Mouse (Mus musculus) neural tube, embryonic 11.5 days (tissue): ENCODE measurements around the gene Apex1. TPM values are rescaled to one million over a fixed set of nuclear protein-coding genes. Genes with fewer than 3 reads are reported as not detected.
"Not testable (repeated sequence)": the region's sequence is repeated elsewhere in the genome, so short reads cannot be mapped to it uniquely, and the experiment has no call there.

Experiments used
- ATAC-seq: fragments of 200-750 bp; cut with Nextera tagmentation; 2 replicates; pipeline ENCODE4 v1.8.0; 2017; ENCODE audit warnings: moderate number of reproducible peaks, mild to moderate bottlenecking, moderate TSS enrichment, moderate library complexity; ENCODE audit not compliant: insufficient read depth, low FRiP score, low TSS enrichment
- DNase-seq: peaks from one replicate; pipeline ENCODE4 v3.0.0-alpha.2; 2015; ENCODE audit warnings: low spot score
- H3K27ac ChIP-seq: fragments of 300-500 bp; sonication (generic); 2 replicates; pipeline ENCODE4 v1.5.1; 2014; ENCODE audit warnings: low read depth, mild to moderate bottlenecking, low read length
- H3K27me3 ChIP-seq: fragments of 300-500 bp; sonication (generic); 2 replicates; pipeline ENCODE4 v1.6.1; 2014; ENCODE audit warnings: mild to moderate bottlenecking, low read length, mixed read lengths; ENCODE audit not compliant: control insufficient read depth, insufficient read depth
- H3K36me3 ChIP-seq: fragments of 300-500 bp; sonication (generic); 2 replicates; pipeline ENCODE4 v1.6.1; 2014; ENCODE audit warnings: mild to moderate bottlenecking, low read length, moderate library complexity, mixed read lengths; ENCODE audit not compliant: control insufficient read depth, insufficient read depth
- H3K4me1 ChIP-seq: fragments of 300-500 bp; sonication (generic); 2 replicates; pipeline ENCODE4 v1.6.1; 2014; ENCODE audit warnings: low read length, mixed read lengths; ENCODE audit not compliant: control insufficient read depth, insufficient read depth
- H3K4me2 ChIP-seq: fragments of 300-500 bp; sonication (generic); 2 replicates; pipeline ENCODE4 v1.6.1; 2014; ENCODE audit warnings: low read depth, mild to moderate bottlenecking, moderate library complexity
- H3K4me3 ChIP-seq: fragments of 300-500 bp; sonication (generic); 2 replicates; pipeline ENCODE4 v1.5.1; 2014; ENCODE audit warnings: low read depth, low read length
- H3K9ac ChIP-seq: fragments of 300-500 bp; sonication (generic); 2 replicates; pipeline ENCODE4 v1.6.1; 2014; ENCODE audit warnings: mild to moderate bottlenecking, low read length
- H3K9me3 ChIP-seq: fragments of 300-500 bp; sonication (generic); 2 replicates; pipeline ENCODE4 v1.6.1; 2016; ENCODE audit warnings: low read length; ENCODE audit not compliant: control insufficient read depth
- WGBS: fragments of 180-500 bp; shearing (Covaris S2); extraction: QIAGEN DNeasy Blood & Tissue Kit; methylation state at CpG from one replicate; pipeline ENCODE4 v1.1.7; 2014; 5-methylcytosine and 5-hydroxymethylcytosine counted together
- polyA plus RNA-seq: library from polyadenylated mRNA; unstranded; fragments of >200 nt; fragmentation: Nextera tagmentation; extraction: Ambion mirVana; gene quantifications from 2 replicates; pipeline ENCODE4 v1.2.1, GENCODE M21; 2014

The Apex1 gene
- polyA plus RNA-seq, 1 experiment from 2014 or later, result 330 TPM

GRCm38 (mm10) chr14:50936649-50937048, 11.9 kb downstream of the Apex1 start:
- H3K4me1 ChIP-seq, result peaks cover 1% of the 10 kb centered on the region; the same call in 1 of the 2 replicates
- WGBS, result 67% methylated on average over 1 of the region's 1 CpGs
- H3K36me3 ChIP-seq, result no peaks in the 10 kb centered on the region
- no peaks in the 10 kb centered on the region for H3K27me3 ChIP-seq
- ATAC-seq, result no peak
- no peak for DNase-seq
- H3K4me2 ChIP-seq, result no peak overlapping the region
- H3K4me3 ChIP-seq, result no peak overlapping the region
- H3K9ac ChIP-seq, result no peak overlapping the region
- no peak overlapping the region for H3K27ac ChIP-seq
- H3K9me3 ChIP-seq, result no peaks in the 10 kb centered on the region

- ATAC-seq, result no peak
- WGBS, result 88% methylated on average over 3 of the region's 3 CpGs
These were observed 13.5 kb downstream of the Apex1 start for GRCm38 (mm10) chr14:50938119-50938908.

GRCm38 (mm10) chr14:50938940-50939339, 14.2 kb downstream of the Apex1 start:
- Histone ChIP-seq H3K4me2 (no peak overlapping the region), H3K9me3 (no peaks in the 10 kb centered on the region), H3K4me1 (no peaks in the 10 kb centered on the region), H3K27me3 (no peaks in the 10 kb centered on the region), H3K9ac (no peak overlapping the region), H3K27ac (no peak overlapping the region), H3K36me3 (no peaks in the 10 kb centered on the region), H3K4me3 (no peak overlapping the region)
- WGBS, result 35% methylated on average over 2 of the region's 2 CpGs
- DNase-seq (no peak), ATAC-seq (no peak)

More at GRCm38 (mm10) chr14:50938119-50938908, 13.5 kb downstream of the Apex1 start:
- Histone ChIP-seq H3K36me3 (no peaks in the 10 kb centered on the region), H3K9ac (no peak overlapping the region), H3K9me3 (no peaks in the 10 kb centered on the region), H3K4me2 (no peak overlapping the region), H3K4me3 (no peak overlapping the region), H3K4me1 (no peaks in the 10 kb centered on the region), H3K27me3 (no peaks in the 10 kb centered on the region), H3K27ac (no peak overlapping the region)
- DNase-seq, result no peak

GRCm38 (mm10) chr14:50943932-50944667, 19.3 kb downstream of the Apex1 start, which contains the start of gene Gm49342:
Gm49342 (plus strand) TSS chr14:50944517.
- peak within 1 kb of the TSS; percentile 76 for H3K27ac ChIP-seq
- H3K27me3 ChIP-seq, result no peaks in the 10 kb centered on the region
- no peaks in the 10 kb centered on the region for H3K4me1 ChIP-seq
- no peaks in the 10 kb centered on the region for H3K9me3 ChIP-seq
- peak within 1 kb of the TSS; percentile 38 for H3K4me3 ChIP-seq
- ATAC-seq, result peak; percentile 99
- DNase-seq, result peak; percentile 91
- peak within 1 kb of the TSS; percentile 57 for H3K9ac ChIP-seq
- 21% methylated on average over 31 of the region's 31 CpGs for WGBS
- no peaks in the 10 kb centered on the region for H3K36me3 ChIP-seq
- peak within 1 kb of the TSS; percentile 52 for H3K4me2 ChIP-seq

GRCm38 (mm10) chr14:50944668-50945033, 19.9 kb downstream of the Apex1 start:
- H3K4me1 ChIP-seq, H3K36me3 ChIP-seq, H3K27me3 ChIP-seq, DNase-seq, H3K9me3 ChIP-seq: not testable (repeated sequence)
- under 1% methylated on average over 14 of the region's 15 CpGs for WGBS
- Histone ChIP-seq H3K4me2 (peak overlapping the region; percentile 52), H3K4me3 (peak overlapping the region; percentile 38), H3K27ac (peak overlapping the region; percentile 76), H3K9ac (peak overlapping the region; percentile 57)
- peak; percentile 97 for ATAC-seq

DNA sequence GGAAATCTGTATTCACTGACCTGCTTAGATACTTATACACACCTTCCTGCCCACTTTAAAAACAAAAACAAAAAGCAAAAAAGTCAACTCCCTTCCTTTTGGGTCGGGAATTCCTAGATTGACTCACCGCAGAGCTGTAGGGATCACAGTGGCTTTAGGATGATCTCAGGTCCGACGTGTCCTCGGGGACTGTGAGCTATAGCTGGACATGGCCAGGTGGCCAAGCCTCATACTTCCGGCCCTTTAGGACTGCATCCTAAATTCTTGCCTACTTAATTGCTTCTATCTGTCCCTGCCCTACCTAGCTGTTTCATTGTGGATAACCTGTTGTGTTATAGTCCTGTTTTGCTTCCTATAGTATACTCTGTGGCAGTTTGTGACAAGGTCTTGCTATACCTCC, 20.3 kb downstream of the Apex1 start:
- not testable (repeated sequence) for H3K9me3 ChIP-seq, H3K27me3 ChIP-seq, DNase-seq, H3K4me1 ChIP-seq, H3K36me3 ChIP-seq
- 0 out of 2 replicates have a peak, but pooled peaks have one; percentile 25 for ATAC-seq
- peak overlapping the region; percentile 38 for H3K4me3 ChIP-seq
- 8% methylated on average over 6 of the region's 6 CpGs for WGBS
- peak overlapping the region; percentile 53; the same call in 1 of the 2 replicates for H3K27ac ChIP-seq
- peak overlapping the region; percentile 57 for H3K9ac ChIP-seq
- peak overlapping the region; percentile 52 for H3K4me2 ChIP-seq

- not testable (repeated sequence) for DNase-seq, H3K9me3 ChIP-seq, H3K4me1 ChIP-seq, H3K27me3 ChIP-seq, H3K27ac ChIP-seq, ATAC-seq, H3K36me3 ChIP-seq
- Histone ChIP-seq H3K4me2 (peak overlapping the region; percentile 52), H3K4me3 (peak overlapping the region; percentile 38), H3K9ac (peak overlapping the region; percentile 57; the same call in 1 of the 2 replicates)
- 34% methylated on average over 3 of the region's 3 CpGs for WGBS
These were observed 20.8 kb downstream of the Apex1 start for GRCm38 (mm10) chr14:50945526-50945925.

- no peak for ATAC-seq
- H3K9ac ChIP-seq, result no peak overlapping the region
- no peak for DNase-seq
- no peaks in the 10 kb centered on the region for H3K4me1 ChIP-seq
- H3K4me2 ChIP-seq, result no peak overlapping the region
- no peaks in the 10 kb centered on the region for H3K9me3 ChIP-seq
- no peaks in the 10 kb centered on the region for H3K27me3 ChIP-seq
- no peak overlapping the region for H3K4me3 ChIP-seq
- 88% methylated on average over 10 of the region's 10 CpGs for WGBS
- no peak overlapping the region for H3K27ac ChIP-seq
- H3K36me3 ChIP-seq, result no peaks in the 10 kb centered on the region
These were observed 30.7 kb downstream of the Apex1 start for GRCm38 (mm10) chr14:50955487-50955886.
